Mouse (Mus musculus) adrenal gland, adult 8-10 months (tissue): ENCODE results near the gene Mov10. TPM values are rescaled to one million over a fixed set of nuclear protein-coding genes. Genes with fewer than 3 reads are reported as not detected.
A peak's percentile ranks its signal among the peaks of the same experiment; 100 is the strongest.
"Not testable (repeated sequence)": the region's sequence is repeated elsewhere in the genome, so short reads cannot be mapped to it uniquely, and the experiment has no call there.

ENCODE experiments used
- DNase-seq: peaks from one replicate; pipeline ENCODE4 v3.0.0; 2022
- total RNA-seq, 4 experiments: library from RNA; stranded (reverse); gene quantifications; 2 replicates each; pipeline ENCODE4 v1.2.4; 2022

The Mov10 gene
- total RNA-seq: 10 to 100 TPM; 19.8 to 26.6 (median 23.7) TPM

DNA sequence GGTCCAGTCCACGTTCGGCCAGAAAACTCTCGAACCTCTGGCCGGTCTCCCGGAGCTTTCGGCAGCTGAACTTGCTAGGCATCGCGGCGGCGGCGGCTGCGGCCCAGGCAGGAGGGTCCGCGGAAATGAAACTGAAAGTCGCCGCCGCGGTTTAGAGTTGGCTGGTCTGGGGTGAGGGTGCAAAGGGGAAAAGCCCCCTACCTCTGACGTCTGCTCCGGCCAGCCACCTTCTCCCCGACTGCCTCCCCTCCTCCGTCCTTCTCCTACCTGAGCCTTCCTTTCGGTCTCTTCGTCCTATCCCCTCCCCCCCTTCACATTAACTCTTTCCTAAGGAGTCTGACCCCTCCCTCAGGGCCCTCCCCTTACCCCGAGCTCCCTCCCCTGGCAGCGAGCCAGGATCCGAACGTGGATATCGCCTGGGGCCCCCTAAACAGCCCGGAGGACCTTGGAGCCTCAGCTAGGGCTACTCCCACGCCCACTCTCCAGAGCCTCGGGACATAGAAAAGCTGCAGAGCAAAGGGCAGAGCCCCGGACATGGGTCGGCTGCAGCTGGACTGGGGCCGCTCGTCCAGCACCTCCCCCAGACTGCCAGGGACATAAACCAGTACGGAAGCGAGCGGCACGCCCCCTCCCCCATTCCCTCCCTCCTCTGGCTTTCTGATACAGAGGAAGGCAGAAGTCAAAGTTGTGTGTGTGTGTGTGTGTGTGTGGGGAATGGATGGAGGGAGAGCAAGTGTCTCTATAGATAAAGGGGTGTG lies at the start of gene Mov10:
Mov10 (minus strand) TSS at position 573 of the 758 bp plus-strand sequence.
- peak; percentile 62 for DNase-seq

DNA sequence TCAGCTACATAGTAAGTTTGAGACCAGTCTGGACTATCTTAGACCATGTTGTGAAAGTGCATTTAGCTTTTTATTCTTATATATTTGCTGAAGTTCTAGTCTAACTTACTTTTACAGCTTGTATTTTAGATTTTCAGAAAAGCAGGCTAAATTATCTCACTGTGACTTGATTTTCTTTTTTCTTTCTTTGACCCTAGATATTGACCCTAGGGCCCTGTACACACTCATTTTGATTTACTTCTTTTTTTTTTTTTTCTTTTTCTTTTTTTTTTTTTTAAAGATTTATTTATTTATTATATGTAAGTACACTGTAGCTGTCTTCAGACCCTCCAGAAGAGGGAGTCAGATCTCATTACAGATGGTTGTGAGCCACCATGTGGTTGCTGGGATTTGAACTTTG lies 48.3 kb upstream of the Mov10 start:
- not testable (repeated sequence) for DNase-seq

DNA sequence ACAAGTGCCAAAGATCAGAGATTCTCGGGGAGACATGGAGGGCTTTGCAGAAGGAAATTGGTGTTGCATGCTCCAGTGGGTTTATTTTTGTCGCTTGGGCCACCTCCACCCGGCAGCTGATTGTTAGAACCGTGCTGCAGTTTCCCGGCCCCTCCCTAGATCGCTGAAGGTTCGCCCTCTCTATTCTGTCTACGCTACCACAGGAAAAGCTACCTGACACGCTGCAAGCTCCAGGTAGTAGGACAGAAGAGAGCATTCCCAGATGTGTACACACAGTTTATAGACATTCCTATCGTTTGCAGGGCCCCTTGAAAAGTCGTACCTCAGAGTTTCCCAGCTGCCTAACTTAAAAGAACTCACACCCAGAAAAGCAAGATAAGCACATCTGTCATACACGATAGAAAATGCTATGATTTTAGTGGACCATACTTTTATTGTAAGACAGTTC lies 47.0 kb upstream of the Mov10 start:
- DNase-seq: no peak

DNA sequence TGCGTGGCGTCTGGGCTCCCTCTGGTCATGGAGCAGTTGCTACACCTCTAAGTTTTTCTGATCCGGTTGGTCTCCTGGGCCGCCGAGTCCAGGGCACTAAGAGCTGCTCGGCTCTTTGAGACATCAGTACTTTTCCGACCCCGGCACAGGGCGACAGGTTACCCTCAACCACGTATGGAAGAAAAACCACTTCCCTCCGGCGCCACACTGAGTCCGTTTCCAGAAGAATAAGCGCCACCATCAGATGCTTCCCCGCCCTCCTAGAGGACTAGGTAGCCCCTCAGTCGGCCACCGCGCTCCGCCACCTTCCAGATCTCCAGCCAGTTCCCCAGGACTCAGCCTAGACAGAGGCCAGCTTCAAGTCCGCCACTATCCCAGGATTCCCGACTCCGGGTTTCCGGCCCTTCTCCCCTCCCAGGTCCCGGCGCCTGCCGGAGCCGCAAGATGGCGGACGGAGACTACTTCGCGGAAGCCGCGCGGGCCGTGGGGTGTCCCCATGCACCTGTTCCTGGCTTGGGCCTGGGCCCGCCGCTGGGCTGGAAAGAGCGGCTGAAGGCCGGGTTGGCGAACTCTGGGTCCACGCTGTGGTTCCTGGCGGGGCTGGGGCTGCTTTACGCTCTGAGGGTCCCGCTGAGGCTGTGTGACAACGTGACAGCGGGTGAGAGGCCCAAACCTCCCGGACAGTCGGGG lies 46.4 kb upstream of the Mov10 start:
- DNase-seq: peak; percentile 89

DNA sequence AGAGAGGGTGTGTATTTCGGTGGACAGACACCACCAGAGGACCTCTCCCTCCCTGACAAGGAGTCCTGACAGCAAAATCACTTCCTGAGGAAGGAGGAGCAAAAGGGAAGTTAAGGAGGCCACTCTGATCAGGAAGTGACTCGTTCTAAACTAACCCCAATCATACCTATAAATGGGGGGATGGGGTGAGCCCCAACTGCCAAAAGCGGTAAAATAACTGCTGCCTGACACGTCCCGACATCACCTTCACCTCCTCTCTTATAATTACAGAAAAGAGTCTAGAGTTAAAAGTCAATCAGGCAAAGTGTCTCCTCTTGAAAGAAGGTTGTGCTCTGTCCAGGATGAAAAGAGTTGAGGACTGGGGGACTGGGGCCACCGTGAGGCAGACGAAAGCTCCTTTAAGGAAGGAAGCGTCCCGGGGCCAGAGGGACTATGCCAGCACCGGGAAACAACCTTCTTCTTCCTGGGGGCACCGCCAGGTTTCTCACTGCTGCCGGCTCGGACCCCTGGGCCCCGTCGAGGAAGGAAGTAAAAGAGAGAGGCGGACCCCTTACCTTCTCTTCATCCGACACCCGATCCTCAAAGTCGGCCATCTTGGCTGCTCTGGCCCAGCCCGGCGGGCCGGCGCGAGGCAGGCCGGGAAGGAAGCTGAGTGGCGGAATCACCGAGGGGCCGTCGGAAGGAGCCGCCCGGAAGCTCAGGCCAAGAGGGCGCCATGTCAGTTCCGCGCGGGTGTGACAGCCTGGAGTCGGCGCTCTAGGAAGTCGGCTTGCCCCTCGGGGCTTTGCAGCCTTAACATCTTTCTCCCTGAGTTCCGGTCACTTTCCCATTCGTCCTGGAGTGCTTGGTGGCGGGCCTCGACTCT lies 45.7 kb upstream of the Mov10 start, which contains the start of the genes St7l and Capza1:
St7l (plus strand) TSS at position 220 of the 865 bp plus-strand sequence.
Capza1 (minus strand) TSS at position 720 of the 865 bp plus-strand sequence.
- DNase-seq: peak; percentile 86

DNA sequence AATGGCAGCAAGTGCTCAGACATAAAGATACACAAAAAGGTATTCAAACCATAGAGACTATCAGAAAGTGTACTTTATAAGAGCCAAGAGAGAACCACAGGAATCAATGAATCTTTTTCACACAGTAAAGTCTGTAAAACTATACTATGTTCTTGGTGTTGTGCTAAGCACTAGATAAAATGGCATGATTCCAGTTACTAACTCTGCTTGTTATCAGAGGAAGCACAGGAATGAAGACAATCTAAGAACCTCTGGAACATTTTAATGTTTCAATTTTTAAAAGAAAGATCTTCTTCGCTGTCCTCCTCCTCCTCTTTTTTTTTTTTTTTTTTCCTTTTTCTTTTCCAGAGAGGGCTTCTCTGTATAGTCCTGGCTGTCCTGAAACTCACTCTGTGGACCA lies 40.2 kb upstream of the Mov10 start:
- no peak for DNase-seq

DNA sequence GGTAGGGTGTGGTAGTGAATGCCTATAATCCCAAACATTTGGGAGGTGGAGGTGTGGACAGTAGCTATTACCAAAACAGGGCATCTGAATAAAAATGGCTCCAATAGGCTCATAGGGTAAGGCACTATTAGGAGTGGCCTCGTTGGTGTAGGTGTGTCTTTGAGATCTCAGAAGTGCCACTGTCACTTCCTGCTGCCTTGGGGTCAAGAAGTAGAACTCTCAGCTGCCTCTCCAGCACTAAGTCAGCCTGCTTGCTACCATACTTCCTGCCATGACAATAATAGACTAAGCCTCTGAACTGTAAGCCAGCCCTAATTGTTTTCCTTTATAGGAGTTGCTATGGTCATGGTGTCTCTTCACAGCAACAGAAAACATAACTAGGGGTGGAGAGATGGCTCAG lies 37.7 kb upstream of the Mov10 start:
- no peak for DNase-seq

DNA sequence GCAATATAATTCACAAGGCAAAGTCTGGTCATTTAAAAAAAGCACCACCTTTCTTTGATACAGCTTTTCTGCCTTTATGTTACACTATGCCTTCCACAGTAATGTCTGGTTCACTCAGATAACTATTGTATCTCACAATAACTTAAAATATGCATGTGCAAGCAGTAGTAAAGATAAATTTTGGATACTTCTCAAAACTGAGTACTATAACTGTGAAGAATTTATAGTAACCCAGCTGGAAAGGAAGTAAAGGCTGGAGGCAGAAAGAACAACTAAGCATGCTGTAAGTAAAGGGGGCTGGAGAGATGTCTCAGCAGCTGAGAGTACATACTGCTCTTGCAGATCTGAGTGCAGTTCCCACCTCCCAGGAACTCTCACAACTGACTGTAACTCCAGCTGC lies 36.5 kb upstream of the Mov10 start:
- DNase-seq: no peak

DNA sequence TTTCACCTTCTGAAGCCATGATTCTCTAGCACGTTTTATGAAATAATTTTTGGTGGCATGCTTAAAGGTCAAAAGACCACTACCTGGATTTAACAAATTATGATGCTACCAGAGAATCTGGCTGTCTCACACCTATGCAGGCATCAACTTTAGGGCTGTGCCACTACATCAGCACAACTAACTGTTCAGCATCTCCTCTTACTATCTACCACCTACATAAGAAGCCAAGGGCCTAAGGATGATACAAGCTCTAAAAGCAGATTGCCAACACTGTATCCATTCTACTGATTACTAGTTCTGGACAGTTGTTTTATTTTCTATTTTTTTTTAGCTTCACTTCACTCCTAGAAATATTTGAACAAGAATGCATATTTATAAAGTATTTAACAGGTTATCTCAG lies 36.1 kb upstream of the Mov10 start:
- DNase-seq: no peak

DNA sequence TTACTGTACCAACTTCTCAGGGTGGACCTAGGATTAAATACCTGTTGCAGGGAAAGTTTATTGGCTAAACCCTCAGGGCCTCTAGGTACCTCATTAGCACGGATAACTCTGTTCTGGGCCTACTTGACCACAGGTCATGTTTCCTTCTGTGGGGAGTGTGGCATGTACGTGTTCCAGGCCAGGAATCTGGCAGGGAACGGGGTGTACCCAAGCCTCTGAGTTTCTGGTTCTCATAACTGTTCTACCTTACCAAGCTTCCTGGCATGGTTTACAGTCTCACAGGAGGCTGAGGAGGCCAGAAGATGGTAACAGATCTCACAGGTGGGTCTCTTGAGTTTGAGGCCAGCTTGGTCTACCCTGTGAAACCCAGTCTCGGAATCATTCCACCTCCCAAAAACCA lies 28.2 kb upstream of the Mov10 start:
- no peak for DNase-seq

DNA sequence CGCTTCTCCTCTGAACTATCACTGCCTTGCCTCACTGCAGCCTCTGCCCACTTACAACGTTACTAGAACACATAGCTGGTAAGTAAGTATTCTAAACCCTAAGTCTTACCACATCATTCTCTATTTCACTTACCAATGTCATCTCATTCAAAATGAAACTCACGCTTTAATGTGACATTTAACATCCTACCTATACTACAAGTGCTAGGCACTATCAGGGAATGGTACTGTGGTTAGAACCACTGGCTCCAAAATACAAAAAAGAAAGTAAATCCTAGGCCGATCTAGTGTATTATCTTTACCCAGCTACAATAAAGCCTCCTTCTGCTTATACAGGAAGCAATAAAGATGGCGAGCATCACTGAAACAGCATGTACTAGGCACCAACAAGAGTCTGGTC lies 22.7 kb upstream of the Mov10 start:
- DNase-seq: no peak

DNA sequence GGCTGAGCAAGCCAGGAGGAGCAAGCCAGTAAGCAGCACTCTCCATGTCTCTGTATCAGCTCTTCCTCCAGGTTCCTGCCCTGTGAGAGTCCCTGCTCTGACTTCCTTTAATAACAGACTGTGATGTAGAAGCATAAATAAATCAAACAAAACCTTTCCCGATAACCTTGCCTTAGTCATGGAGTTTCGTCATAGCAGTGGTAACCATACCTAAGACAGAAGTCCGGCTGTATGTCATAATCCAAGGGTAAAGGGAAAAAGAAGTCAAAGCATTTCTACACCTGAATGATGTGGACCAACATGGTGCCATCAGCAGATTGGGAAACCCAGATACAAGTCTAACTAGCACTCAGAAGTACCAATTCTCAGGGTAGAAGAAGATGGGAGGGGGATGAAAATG lies 17.4 kb upstream of the Mov10 start:
- DNase-seq: no peak

DNA sequence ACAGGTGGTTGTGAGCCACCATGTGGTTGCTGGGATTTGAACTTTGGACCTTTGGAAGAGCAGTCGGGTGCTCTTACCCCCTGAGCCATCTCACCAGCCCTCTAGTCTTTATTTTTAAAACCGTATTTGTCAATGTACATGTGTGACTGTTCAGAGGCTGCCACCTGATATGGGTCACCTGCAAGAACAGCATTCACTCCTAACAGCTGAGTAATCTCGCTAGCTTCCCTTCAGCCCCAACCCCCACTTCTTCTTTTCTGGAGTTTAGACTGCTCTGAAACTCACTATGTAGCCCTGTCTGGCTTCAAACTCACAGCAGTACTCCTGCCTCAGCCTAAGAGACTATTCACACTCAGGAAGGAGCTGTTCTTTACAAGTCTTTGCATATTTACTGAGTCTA lies 4.0 kb upstream of the Mov10 start:
- no peak for DNase-seq

DNA sequence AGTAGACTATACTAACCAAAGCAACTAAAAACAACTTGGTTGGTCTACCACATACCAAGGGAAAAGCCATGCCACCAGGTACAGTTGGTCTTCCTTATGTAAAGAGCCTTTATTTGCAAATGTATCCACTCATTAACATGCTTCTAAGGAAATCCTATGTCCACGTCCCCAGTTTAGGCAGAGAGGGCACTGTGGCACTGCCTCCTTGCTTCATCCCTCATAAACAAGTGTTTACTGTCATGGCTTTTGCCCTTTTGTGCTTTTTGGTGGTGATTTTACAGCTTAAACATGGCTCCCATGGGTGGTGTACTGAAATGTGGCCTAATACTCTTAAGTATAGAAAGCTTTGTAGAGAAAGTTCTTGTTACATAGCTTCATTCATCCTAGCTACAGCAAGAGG lies 2.1 kb upstream of the Mov10 start:
- DNase-seq: no peak

DNA sequence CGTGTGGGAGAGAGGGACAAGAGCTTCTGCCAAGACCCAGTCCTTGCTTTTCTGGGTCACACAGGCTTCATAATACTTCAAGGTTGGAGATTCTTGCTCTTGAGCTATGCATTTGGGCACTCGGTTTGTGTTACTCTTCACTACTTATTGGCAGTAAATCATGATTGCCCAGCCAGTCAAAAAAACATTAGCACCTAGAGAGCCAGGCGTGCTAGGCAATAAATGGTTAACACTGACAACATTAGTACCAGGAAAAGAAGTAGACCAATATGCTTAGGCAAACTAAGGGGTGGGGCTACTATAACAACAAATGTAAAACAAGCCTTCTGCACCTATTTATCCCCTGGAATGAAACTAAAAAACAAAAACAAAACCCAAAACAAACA lies 379 bp upstream of the Mov10 start:
- DNase-seq: no peak

DNA sequence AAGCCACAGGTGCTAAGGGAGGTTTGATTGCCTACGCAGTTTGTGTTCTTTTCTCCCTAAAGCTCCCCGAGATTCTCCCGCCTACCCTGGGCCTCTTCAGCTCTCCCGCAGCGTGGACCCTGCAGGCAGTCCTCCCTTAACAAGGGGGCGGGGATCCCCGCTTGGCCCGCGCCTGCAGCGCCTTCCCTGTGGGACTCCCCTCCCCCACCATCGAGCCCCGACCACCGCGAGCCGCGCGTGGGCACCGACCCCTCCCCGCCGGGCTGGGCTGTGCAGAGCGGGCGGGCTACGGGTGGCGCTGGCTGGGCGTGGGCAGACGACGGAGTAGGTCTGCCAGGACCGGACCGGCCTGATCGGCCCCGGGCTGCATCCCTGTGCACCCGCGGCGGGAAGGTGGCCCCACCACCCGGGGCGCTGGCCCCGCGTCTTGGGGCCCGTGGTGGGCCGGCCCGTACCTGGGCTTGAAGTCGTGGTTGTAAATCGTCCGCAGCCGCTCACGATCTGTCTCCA lies 827 bp downstream of the Mov10 start:
- peak; percentile 42 for DNase-seq

DNA sequence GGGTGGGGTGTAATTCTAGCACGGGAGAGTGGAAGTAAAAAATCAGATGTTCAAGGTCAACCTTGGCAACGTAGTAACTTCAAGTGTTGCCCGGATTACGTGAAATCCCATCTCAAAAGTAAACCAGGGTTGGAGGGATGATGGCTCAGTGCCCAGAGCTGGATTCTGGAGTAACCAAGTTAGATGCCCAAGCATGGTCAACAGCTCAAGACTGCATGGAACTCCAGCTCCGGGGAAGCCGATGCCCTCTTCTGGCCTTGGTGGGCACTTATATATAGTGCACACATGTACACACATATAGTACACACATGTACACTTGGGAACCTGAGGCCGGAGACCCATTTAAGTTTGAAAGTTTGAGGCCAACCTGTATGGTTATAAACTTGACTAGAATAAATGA lies 2.2 kb downstream of the Mov10 start:
- DNase-seq: no peak

DNA sequence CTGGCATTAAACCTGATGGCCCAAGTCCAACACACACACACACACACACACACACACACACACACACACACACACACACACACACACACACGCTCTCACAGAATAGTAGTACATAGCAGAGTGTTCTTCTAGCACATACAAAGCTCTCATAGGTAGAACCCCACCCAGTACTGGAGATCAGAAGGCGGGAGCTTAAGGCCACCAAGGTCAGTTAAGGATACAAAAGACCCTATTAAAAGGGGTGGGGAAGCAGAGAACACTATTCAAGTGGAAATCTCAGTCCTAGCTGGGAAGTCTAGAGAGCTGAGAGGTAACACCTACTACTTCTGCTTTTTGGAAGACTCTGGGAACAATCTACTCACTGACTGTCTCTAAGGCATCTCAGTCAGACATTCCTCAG lies 3.0 kb downstream of the Mov10 start:
- no peak for DNase-seq

DNA sequence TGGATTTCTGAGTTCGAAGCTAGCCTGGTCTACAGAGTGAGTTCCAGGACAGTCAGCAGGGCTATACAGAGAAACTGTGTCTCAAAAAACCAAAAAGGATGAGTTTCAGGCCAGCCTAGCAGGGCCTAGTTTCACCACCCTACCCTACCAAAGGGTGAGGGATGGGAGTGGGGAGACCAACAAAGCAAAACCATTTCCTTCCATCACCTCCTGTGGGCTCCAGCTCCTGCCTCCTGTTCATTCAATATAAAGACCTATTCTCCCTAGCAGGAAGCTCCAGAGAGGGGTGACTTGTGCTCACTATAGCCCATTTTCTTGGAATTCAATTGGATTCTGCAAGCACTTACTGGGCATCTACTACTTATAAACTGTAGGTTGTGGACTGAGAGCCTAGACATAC lies 3.6 kb downstream of the Mov10 start:
- no peak for DNase-seq

DNA sequence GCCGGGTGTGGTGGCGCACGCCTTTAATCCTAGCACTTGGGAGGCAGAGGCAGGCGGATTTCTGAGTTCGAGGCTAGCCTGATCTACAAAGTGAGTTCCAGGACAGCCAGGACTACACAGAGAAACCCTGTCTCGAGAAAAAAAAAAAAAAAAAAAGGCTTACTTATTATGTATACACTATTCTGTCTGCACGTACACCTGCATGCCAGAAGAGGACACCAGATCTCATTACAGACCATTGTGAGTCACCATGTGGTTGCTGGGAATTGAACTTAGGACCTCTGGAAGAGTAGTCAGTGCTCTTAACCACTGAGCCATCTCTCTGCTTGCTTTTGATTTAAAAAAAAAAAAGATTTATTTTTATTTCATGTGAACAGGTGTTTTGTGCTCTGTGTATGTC lies 5.1 kb downstream of the Mov10 start:
- not testable (repeated sequence) for DNase-seq

DNA sequence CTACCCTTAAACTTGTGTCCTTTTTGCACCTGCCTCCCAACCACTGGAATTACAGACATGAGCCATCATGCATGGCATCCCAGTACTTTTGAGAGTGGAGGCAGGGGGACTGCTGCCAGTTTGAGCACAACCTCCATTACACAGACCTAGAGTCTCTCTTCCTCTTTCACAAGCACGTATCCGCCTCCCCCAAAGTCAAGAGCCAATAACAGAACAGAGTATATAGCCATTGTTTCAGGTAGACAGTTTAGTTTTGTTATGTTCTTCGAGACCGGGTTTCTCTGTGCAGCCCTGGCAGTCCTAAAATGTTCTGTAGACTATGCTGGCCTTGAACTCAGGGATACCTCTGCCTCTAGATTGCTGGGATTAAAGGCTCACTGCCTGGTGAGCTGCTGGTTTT lies 6.1 kb downstream of the Mov10 start:
- no peak for DNase-seq

DNA sequence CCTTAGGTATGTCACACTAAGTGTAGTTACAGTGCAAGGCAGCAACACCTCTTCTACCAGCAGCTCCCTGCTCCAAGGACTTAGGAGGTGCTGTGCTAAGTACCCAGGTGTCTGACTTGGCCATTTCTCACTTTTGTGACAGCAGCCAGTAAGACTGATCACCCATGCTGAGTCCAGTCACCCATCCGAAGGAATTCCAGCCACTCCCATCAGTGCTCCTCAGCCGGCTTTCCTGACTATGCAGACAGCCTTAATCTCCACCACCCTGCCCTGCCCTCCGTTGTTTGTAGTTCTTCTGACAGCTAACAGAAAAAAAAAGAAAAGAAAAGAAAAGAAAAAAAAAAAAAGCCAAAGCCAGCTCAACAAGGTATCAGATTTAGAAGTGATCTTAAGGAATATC lies 6.6 kb downstream of the Mov10 start:
- DNase-seq: no peak

DNA sequence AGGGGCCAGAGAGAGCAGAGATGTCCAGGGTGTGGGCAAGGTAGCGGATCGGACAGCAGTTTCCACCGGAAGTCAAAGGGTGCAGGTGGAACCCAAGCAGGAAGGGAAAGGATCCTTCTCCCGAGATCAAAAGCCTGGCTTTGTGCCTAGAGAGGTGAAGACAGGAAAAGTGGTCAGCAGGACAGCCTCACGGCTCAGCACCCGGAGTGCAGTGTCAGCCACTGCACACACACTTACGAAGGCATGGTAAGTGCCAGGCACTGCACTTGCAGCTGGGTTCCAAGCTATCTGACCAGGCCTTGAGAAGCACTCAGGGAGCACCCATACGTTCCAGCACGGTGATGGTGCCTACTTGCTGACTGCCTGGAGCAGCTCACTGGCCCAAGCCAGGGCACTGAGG lies 12.8 kb downstream of the Mov10 start:
- no peak for DNase-seq
